Mouse (Mus musculus) midbrain, embryonic 12.5 days (tissue): Measurements from ENCODE around the gene Cct4. TPM values are rescaled to one million over a fixed set of nuclear protein-coding genes. Genes with fewer than 3 reads are reported as not detected.

Experiments
- ATAC-seq: fragments of 200-750 bp; cut with Nextera tagmentation; 2 replicates; pipeline ENCODE4 v1.8.0; 2017; ENCODE audit warnings: low read depth, moderate TSS enrichment, moderate library complexity; ENCODE audit not compliant: low FRiP score
- H3K27ac ChIP-seq: fragments of 300-500 bp; sonication (generic); replicated peaks from 2 replicates; pipeline ENCODE4 v1.5.1; 2016; ENCODE audit warnings: mild to moderate bottlenecking
- H3K27me3 ChIP-seq: fragments of 300-500 bp; sonication (generic); 2 replicates; pipeline ENCODE4 v1.6.1; 2016; ENCODE audit warnings: mild to moderate bottlenecking
- H3K36me3 ChIP-seq: fragments of 300-500 bp; sonication (generic); 2 replicates; pipeline ENCODE4 v1.6.1; 2016
- H3K4me1 ChIP-seq: fragments of 300-500 bp; sonication (generic); 2 replicates; pipeline ENCODE4 v1.6.1; 2016
- H3K4me2 ChIP-seq: fragments of 300-500 bp; sonication (generic); replicated peaks from 2 replicates; pipeline ENCODE4 v1.6.1; 2016; ENCODE audit warnings: mild to moderate bottlenecking, moderate library complexity
- H3K4me3 ChIP-seq: fragments of 300-500 bp; sonication (generic); 2 replicates; pipeline ENCODE4 v1.5.1; 2016; ENCODE audit warnings: mild to moderate bottlenecking
- H3K9ac ChIP-seq: fragments of 300-500 bp; sonication (generic); replicated peaks from 2 replicates; pipeline ENCODE4 v1.6.1; 2016; ENCODE audit warnings: mild to moderate bottlenecking, moderate library complexity
- H3K9me3 ChIP-seq: fragments of 300-500 bp; sonication (generic); 2 replicates; pipeline ENCODE4 v1.6.1; 2016; ENCODE audit warnings: mild to moderate bottlenecking
- WGBS: fragments of 180-500 bp; shearing (Covaris S2); methylation state at CpG from one replicate; pipeline ENCODE4 v1.1.7; 2016; 5-methylcytosine and 5-hydroxymethylcytosine counted together
- polyA plus RNA-seq: library from polyadenylated mRNA; unstranded; fragments of >200 nt; fragmentation: Nextera tagmentation; extraction: Ambion mirVana; gene quantifications from 2 replicates; pipeline ENCODE4 v1.2.1, GENCODE M21; 2016

Cct4 gene
- polyA plus RNA-seq, 1 experiment from 2014 or later: 378 TPM

DNA sequence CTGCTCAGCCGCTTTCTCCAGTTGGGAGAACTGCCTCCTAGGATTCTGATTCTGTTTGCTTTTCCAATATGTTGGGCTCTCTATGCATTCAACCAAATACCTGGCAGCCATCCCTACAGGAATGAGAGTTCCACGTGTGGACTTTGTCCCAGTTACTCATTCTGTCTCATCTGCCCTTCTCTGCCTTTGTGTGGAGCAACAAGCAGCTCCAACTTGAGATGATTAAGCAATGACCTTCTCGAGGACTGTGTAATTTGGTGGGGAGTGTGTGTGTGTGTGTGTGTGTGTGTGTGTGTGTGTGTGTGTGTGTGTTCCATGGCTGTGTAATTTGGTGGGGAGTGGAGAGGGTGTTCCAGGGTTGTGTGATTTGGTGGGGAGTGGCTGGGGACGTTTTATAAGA lies 62.0 kb downstream of the Cct4 start:
- no peaks in the 10 kb centered on the region for H3K9me3 ChIP-seq
- no peaks in the 10 kb centered on the region for H3K36me3 ChIP-seq
- no peak overlapping the region for H3K4me3 ChIP-seq
- peaks cover 6% of the 10 kb centered on the region; the same call in 1 of the 2 replicates for H3K4me1 ChIP-seq
- H3K27me3 ChIP-seq: no peaks in the 10 kb centered on the region; the same call in 1 of the 2 replicates
- 75% methylated on average over 4 of the region's 4 CpGs for WGBS
- H3K27ac ChIP-seq: no peak overlapping the region
- ATAC-seq: no peak
- H3K9ac ChIP-seq: no peak overlapping the region
- H3K4me2 ChIP-seq: no peak overlapping the region

Other genes with a start within 250 kb of the Cct4 start
- 1.9 and 2.6 TPM in 2 replicates for gene B3gnt2, start 129.6 kb upstream of the Cct4 start, polyA plus RNA-seq
- 4.5 and 6.0 TPM in 2 replicates for gene Zrsr1, start 18.5 kb upstream of the Cct4 start, polyA plus RNA-seq
- 4.9 and 5.9 TPM in 2 replicates for gene Gm28048, start 8.4 kb upstream of the Cct4 start, polyA plus RNA-seq
- gene Commd1, start 8.1 kb upstream of the Cct4 start, polyA plus RNA-seq: 333 and 349 TPM in 2 replicates
- 4.6 and 4.7 TPM in 2 replicates for gene Fam161a, start 17.0 kb downstream of the Cct4 start, polyA plus RNA-seq